Mouse (Mus musculus) kidney, embryonic 14.5 days (tissue): ENCODE data around the gene Cdk8. TPM values are rescaled to one million over a fixed set of nuclear protein-coding genes. Genes with fewer than 3 reads are reported as not detected.

Experiments used
- polyA plus RNA-seq: library from polyadenylated mRNA; unstranded; fragments of >200 nt; fragmentation: Nextera tagmentation; extraction: Ambion mirVana; gene quantifications from 2 replicates; pipeline ENCODE4 v1.2.1, GENCODE M21; 2014

Cdk8 gene
- polyA plus RNA-seq, 1 experiment from 2014 or later = 35.0 TPM

Other genes starting within 250 kb of the Cdk8 start
- not detected in 2 replicates for gene Cyp3a25, start 221.6 kb upstream of the Cdk8 start, polyA plus RNA-seq
- not detected in 2 replicates for gene Cyp3a59, start 152.0 kb upstream of the Cdk8 start, polyA plus RNA-seq
- not detected in 2 replicates for gene Gm5565, start 70.7 kb upstream of the Cdk8 start, polyA plus RNA-seq
- not detected in 2 replicates for gene Gm6309, start 60.5 kb upstream of the Cdk8 start, polyA plus RNA-seq
- gene 1700001J03Rik, start 45.9 kb upstream of the Cdk8 start, polyA plus RNA-seq = 1.1 TPM in 1 of 2 replicates, not detected in the other
- gene Rnf6, start 9.7 kb upstream of the Cdk8 start, polyA plus RNA-seq = 29.5 and 38.2 TPM in 2 replicates
- 2.3 and 2.7 TPM in 2 replicates for gene Wasf3, start 153.8 kb downstream of the Cdk8 start, polyA plus RNA-seq